Mouse (Mus musculus): Measurements from ENCODE around the gene Atp1b2. TPM values are rescaled to one million over a fixed set of nuclear protein-coding genes. Genes with fewer than 3 reads are reported as not detected.
A peak's percentile ranks its signal among the peaks of the same experiment; 100 is the strongest.

Atp1b2 gene
- polyA plus RNA-seq, 2 experiments, result 10.4 to 17.9 TPM

DNA sequence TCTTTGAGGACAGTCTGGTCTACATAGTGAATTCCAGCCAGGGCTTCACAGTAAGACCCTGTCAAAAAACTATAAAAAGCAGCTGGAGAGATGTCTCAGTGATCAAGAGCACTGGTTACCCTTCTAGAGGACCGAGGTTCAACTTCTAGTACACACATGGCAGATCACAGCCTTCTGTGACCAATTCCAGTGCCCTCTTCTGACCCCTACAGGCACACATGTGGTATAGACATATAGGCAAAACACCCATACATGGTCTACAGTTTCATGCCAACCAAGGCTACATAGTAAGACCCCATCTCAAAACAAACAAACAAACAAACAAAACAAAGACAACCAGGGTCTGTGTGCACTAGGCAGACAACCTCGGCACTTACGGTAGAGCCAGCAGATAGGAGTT is 30.5 kb downstream of the Atp1b2 start:
- Histone ChIP-seq H3K4me1 (ENCODE audit: control insufficient read depth, insufficient read depth, low read length) (peaks cover 17% of the 10 kb centered on the region), H3K9me3 (ENCODE audit: control insufficient read depth, low read length) (no peaks in the 10 kb centered on the region), H3K4me3 (replicated peaks; ENCODE audit: low read length) (no peak overlapping the region), H3K36me3 (ENCODE audit: control insufficient read depth, insufficient read depth, low read length) (peaks cover 29% of the 10 kb centered on the region), H3K4me2 (replicated peaks; ENCODE audit: low read depth, low read length, severe bottlenecking) (no peak overlapping the region), H3K9ac (ENCODE audit: low read depth, low read length, severe bottlenecking) (no peak overlapping the region), H3K27me3 (ENCODE audit: control insufficient read depth, insufficient read depth, low read length) (no peaks in the 10 kb centered on the region), H3K27ac (replicated peaks; ENCODE audit: low read depth, low read length) (no peak overlapping the region)
- ATAC-seq (ENCODE audit: low FRiP score, low read depth), result no peak
- no peak for DNase-seq (ENCODE audit: low spot score)
- WGBS, result 60% methylated on average over 3 of the region's 3 CpGs
- no peak for TF ChIP-seq POLR2A (IDR thresholded peaks at IDR 0.05; ENCODE audit: borderline replicate concordance, extremely low read depth, insufficient read depth, insufficient read length)

DNA sequence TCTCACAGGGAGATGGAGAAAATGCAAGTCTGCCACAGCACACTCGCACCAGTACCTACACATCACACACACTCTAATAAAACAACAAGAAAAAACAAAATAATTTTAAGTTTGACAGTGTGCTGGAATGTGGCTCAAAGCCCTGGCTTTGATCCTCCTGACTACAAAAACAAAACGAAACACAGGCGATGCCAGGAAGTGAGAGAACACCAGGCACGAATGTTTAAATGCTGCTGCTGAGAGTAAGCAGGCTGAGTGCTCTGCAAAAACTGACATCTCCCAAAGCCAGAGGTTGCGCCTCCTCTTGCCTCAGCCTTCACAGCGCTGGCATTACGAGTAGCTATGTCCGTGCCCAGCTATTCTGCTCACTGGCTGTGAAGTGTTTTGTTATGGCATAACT is 40.6 kb downstream of the Atp1b2 start:
- no peaks in the 10 kb centered on the region for H3K27me3 ChIP-seq (ENCODE audit: control insufficient read depth, insufficient read depth, low read length)
- ATAC-seq (ENCODE audit: low FRiP score, low read depth) (no peak), DNase-seq (ENCODE audit: low spot score) (no peak)
- peaks cover 55% of the 10 kb centered on the region for H3K36me3 ChIP-seq (ENCODE audit: control insufficient read depth, insufficient read depth, low read length)
- no peak overlapping the region for H3K27ac ChIP-seq (replicated peaks; ENCODE audit: low read depth, low read length)
- H3K9ac ChIP-seq (ENCODE audit: low read depth, low read length, severe bottlenecking), result no peak overlapping the region
- 61% methylated on average over 8 of the region's 8 CpGs for WGBS
- TF ChIP-seq POLR2A (IDR thresholded peaks at IDR 0.05; ENCODE audit: borderline replicate concordance, extremely low read depth, insufficient read depth, insufficient read length), result no peak
- no peaks in the 10 kb centered on the region for H3K9me3 ChIP-seq (ENCODE audit: control insufficient read depth, low read length)
- no peak overlapping the region for H3K4me3 ChIP-seq (replicated peaks; ENCODE audit: low read length)
- no peak overlapping the region for H3K4me2 ChIP-seq (replicated peaks; ENCODE audit: low read depth, low read length, severe bottlenecking)
- peaks cover 17% of the 10 kb centered on the region for H3K4me1 ChIP-seq (ENCODE audit: control insufficient read depth, insufficient read depth, low read length)

DNA sequence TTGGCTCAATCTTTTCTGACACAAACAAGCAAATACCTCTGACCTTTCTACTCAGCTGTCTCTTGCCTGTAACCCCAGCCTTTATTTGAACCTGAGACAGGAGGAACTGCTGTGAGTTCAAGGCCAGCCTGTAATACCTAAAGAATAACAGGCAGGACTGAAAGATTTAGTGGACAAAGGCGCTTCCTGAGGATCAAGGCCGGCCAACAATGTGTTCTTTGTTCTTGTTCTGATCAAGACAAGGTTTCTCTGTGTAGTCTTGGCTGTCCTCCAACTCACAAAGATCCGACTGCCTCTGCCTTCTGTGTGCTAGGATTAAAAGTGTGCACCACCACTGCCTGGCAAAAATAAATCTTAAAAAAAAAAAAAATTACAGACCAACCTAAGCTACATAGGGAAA is 41.4 kb downstream of the Atp1b2 start:
- no peak for ATAC-seq (ENCODE audit: low FRiP score, low read depth)
- WGBS, result 59% methylated on average over 3 of the region's 3 CpGs
- no peak for TF ChIP-seq POLR2A (IDR thresholded peaks at IDR 0.05; ENCODE audit: borderline replicate concordance, extremely low read depth, insufficient read depth, insufficient read length)

DNA sequence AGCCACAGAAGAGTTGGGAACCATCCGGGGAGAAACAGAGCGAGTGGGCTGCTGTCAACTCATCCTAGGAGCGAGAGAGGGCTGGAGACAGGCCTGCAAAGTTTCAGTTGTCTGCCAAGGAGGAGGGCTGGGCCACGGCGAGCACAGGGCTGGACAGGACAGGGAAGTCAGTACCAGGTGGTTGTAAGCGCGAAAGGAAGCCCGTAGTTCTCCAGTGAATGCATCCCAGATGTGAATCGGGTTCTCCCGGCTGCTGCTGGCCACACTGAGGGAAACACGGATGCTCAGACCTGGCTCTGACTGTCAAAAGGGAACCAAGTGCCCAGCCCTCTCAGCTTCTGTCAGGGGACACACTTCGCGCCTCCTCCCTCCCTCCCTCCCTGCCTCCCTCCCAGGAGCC is 42.4 kb downstream of the Atp1b2 start:
- no peak for ATAC-seq (ENCODE audit: low FRiP score, low read depth)
- no peak overlapping the region for H3K9ac ChIP-seq (ENCODE audit: low read depth, low read length, severe bottlenecking)

More for the DNA sequence above, 41.4 kb downstream of the Atp1b2 start:
- H3K9me3 ChIP-seq (ENCODE audit: control insufficient read depth, low read length), result no peaks in the 10 kb centered on the region
- DNase-seq (ENCODE audit: low spot score), result no peak
- peaks cover 47% of the 10 kb centered on the region for H3K36me3 ChIP-seq (ENCODE audit: control insufficient read depth, insufficient read depth, low read length)
- no peaks in the 10 kb centered on the region for H3K27me3 ChIP-seq (ENCODE audit: control insufficient read depth, insufficient read depth, low read length)
- H3K4me2 ChIP-seq (replicated peaks; ENCODE audit: low read depth, low read length, severe bottlenecking), result no peak overlapping the region
- H3K4me3 ChIP-seq (replicated peaks; ENCODE audit: low read length), result no peak overlapping the region
- no peak overlapping the region for H3K9ac ChIP-seq (ENCODE audit: low read depth, low read length, severe bottlenecking)
- H3K27ac ChIP-seq (replicated peaks; ENCODE audit: low read depth, low read length), result no peak overlapping the region
- H3K4me1 ChIP-seq (ENCODE audit: control insufficient read depth, insufficient read depth, low read length), result peaks cover 20% of the 10 kb centered on the region

DNA sequence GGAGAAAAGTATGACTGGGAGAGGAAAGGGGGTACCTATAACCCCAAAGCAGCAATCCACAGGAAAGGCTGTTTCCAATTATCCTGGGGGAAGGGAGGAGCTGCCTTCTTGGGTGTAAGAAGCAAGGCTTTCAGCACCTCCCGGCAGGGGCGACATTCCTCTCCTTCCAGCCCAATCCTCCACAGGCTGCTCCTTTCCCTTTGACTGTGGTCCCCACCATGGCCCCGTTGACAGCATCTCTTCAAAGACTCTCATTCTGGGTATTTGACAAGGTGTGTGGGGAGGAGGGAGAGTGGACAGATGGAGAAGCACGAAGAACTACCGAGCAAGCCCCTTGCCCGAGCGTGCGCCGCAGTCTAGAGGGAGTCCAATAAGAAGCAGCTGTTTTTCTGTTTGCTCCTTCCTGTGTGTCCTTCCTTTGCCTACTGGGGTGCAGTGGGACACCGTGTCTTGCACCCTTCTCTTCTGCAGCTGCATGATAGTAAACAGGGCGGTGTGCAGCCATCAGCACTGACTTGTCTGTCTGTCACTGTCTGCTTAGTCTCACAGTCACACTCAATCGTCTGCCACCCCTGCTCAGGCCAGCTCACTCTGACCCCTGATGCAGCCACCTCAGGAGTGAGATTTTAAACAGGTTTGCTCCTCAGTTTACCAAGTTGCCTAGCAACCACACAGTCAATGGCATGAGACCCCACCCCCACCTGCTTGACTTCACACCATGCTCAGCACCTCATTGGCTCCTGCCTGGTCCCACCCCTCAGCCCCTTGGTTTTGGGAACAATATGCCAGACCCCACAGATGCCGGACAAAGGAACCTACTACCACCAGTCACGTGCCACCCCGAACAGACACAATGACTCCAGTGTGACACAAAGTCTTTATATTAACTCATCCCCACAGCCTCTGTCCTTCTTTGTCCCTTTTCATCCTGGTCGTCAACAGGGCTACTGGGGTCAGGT is 44.6 kb downstream of the Atp1b2 start:
- no peaks in the 10 kb centered on the region for H3K27me3 ChIP-seq (ENCODE audit: control insufficient read depth, insufficient read depth, low read length)
- DNase-seq (ENCODE audit: low spot score) (peak; percentile 63), ATAC-seq (ENCODE audit: low FRiP score, low read depth) (0 out of 2 replicates have a peak, but pooled peaks have one; percentile 39)
- TF ChIP-seq POLR2A (IDR thresholded peaks at IDR 0.05; ENCODE audit: borderline replicate concordance, extremely low read depth, insufficient read depth, insufficient read length), result no peak
- H3K9ac ChIP-seq (ENCODE audit: low read depth, low read length, severe bottlenecking), result 0 out of 2 replicates have a peak overlapping the region, but pooled peaks have one; percentile 76
- H3K9me3 ChIP-seq (ENCODE audit: control insufficient read depth, low read length), result no peaks in the 10 kb centered on the region
- H3K4me1 ChIP-seq (ENCODE audit: control insufficient read depth, insufficient read depth, low read length), result peaks cover 42% of the 10 kb centered on the region
- H3K27ac ChIP-seq (replicated peaks; ENCODE audit: low read depth, low read length), result peak overlapping the region; percentile 83
- H3K36me3 ChIP-seq (ENCODE audit: control insufficient read depth, insufficient read depth, low read length), result peaks cover 41% of the 10 kb centered on the region
- H3K4me2 ChIP-seq (replicated peaks; ENCODE audit: low read depth, low read length, severe bottlenecking), result peak overlapping the region; percentile 90
- 16% methylated on average over 16 of the region's 16 CpGs for WGBS
- H3K4me3 ChIP-seq (replicated peaks; ENCODE audit: low read length), result peak overlapping the region; percentile 67

More for the DNA sequence above, 42.4 kb downstream of the Atp1b2 start:
- no peak for TF ChIP-seq POLR2A (IDR thresholded peaks at IDR 0.05; ENCODE audit: borderline replicate concordance, extremely low read depth, insufficient read depth, insufficient read length)
- Histone ChIP-seq H3K36me3 (ENCODE audit: control insufficient read depth, insufficient read depth, low read length) (peaks cover 46% of the 10 kb centered on the region), H3K27ac (replicated peaks; ENCODE audit: low read depth, low read length) (peak overlapping the region; percentile 20; the same call in 1 of the 2 replicates), H3K4me3 (replicated peaks; ENCODE audit: low read length) (no peak overlapping the region), H3K4me1 (ENCODE audit: control insufficient read depth, insufficient read depth, low read length) (peaks cover 30% of the 10 kb centered on the region), H3K9me3 (ENCODE audit: control insufficient read depth, low read length) (no peaks in the 10 kb centered on the region), H3K27me3 (ENCODE audit: control insufficient read depth, insufficient read depth, low read length) (no peaks in the 10 kb centered on the region), H3K4me2 (replicated peaks; ENCODE audit: low read depth, low read length, severe bottlenecking) (no peak overlapping the region)
- WGBS, result 43% methylated on average over 13 of the region's 13 CpGs
- no peak for DNase-seq (ENCODE audit: low spot score)
